25 mouse cellular contexts compared by ENCODE assay signal in genomic region chr5:73205050-73205449, GRCm38 (mm10). TPM values are rescaled to one million over a fixed set of nuclear protein-coding genes. Genes with fewer than 3 reads are reported as not detected.
DNase-seq lines count a peak whose midpoint lies in the region; ATAC-seq and TF ChIP-seq lines count a peak whose summit lies in the region.
"Had no signal": no experiment of that assay in that cellular context is flagged by ENCODE, and none has a peak within 500 bp of the region (broad histone marks: within the 10 kb centered on the region; RNA-seq: fewer than 3 reads in every experiment).

No protein-coding gene starts in this region.

- intact Hi-C loops in heart, adult 2 months (cut with DNase I), result no loop called here

- H3K4me3 ChIP-seq in forebrain, embryonic 13.5 days, result no peak overlapping the region
- no peak overlapping the region for H3K4me3 ChIP-seq in forebrain, embryonic 12.5 days (replicated peaks)
- H3K4me3 ChIP-seq in heart, embryonic 13.5 days, result no peak overlapping the region
- H3K4me3 ChIP-seq in heart, adult 2 months, result no peak overlapping the region
- no peak overlapping the region for H3K4me3 ChIP-seq in heart, postnatal 0 days (ENCODE audit: low read depth, low read length)
- H3K4me3 ChIP-seq in heart, embryonic 11.5 days (ENCODE audit: low read depth, low read length), result no peak overlapping the region
- no peak overlapping the region for H3K4me3 ChIP-seq in forebrain, embryonic 16.5 days (replicated peaks; ENCODE audit: low read length)
- H3K4me3 ChIP-seq: embryonic facial prominence, embryonic 13.5 days; gastrocnemius, adult 2 months; hindbrain, embryonic 10.5 days had no signal

- no peak for TF ChIP-seq POLR2A in heart, adult 2 months (IDR thresholded peaks at IDR 0.05; ENCODE audit: insufficient read depth, low read depth, low read length)

- no peak overlapping the region for H3K4me2 ChIP-seq in forebrain, embryonic 13.5 days
- no peak overlapping the region for H3K4me2 ChIP-seq in forebrain, embryonic 12.5 days
- no peak overlapping the region for H3K4me2 ChIP-seq in heart, embryonic 13.5 days
- no peak overlapping the region for H3K4me2 ChIP-seq in heart, postnatal 0 days (ENCODE audit: low read depth, low read length)
- no peak overlapping the region for H3K4me2 ChIP-seq in heart, embryonic 11.5 days
- no peak overlapping the region for H3K4me2 ChIP-seq in forebrain, embryonic 16.5 days (ENCODE audit: low read length)
- H3K4me2 ChIP-seq: embryonic facial prominence, embryonic 13.5 days; hindbrain, embryonic 14.5 days had no signal

- H3K27me3 ChIP-seq in forebrain, embryonic 13.5 days, result no peaks in the 10 kb centered on the region
- no peaks in the 10 kb centered on the region for H3K27me3 ChIP-seq in forebrain, embryonic 12.5 days
- no peaks in the 10 kb centered on the region for H3K27me3 ChIP-seq in heart, embryonic 13.5 days (replicated peaks)
- H3K27me3 ChIP-seq in heart, adult 2 months (ENCODE audit: control insufficient read depth, insufficient read depth, low read length), result no peaks in the 10 kb centered on the region
- no peaks in the 10 kb centered on the region for H3K27me3 ChIP-seq in heart, postnatal 0 days (ENCODE audit: control insufficient read depth, insufficient read depth, low read length)
- H3K27me3 ChIP-seq in heart, embryonic 11.5 days (ENCODE audit: control insufficient read depth, insufficient read depth, low read length), result no peaks in the 10 kb centered on the region
- no peaks in the 10 kb centered on the region for H3K27me3 ChIP-seq in forebrain, embryonic 16.5 days (replicated peaks; ENCODE audit: control insufficient read depth, insufficient read depth, low read length)
- H3K27me3 ChIP-seq: embryonic facial prominence, embryonic 13.5 days had no signal

- 0 out of 2 replicates have a peak, but pooled peaks cover 2% of the 10 kb centered on the region for H3K36me3 ChIP-seq in forebrain, embryonic 13.5 days (ENCODE audit: poor library complexity, severe bottlenecking)
- peaks cover 4% of the 10 kb centered on the region; the same call in 1 of the 2 replicates for H3K36me3 ChIP-seq in forebrain, embryonic 12.5 days (replicated peaks)
- peaks cover 12% of the 10 kb centered on the region for H3K36me3 ChIP-seq in heart, embryonic 13.5 days
- peaks cover 9% of the 10 kb centered on the region for H3K36me3 ChIP-seq in heart, adult 2 months (ENCODE audit: control insufficient read depth, insufficient read depth, low read length)
- peaks cover under 1% of the 10 kb centered on the region for H3K36me3 ChIP-seq in heart, postnatal 0 days (replicated peaks; ENCODE audit: control insufficient read depth, insufficient read depth, low read length)
- H3K36me3 ChIP-seq in heart, embryonic 11.5 days (ENCODE audit: control insufficient read depth, insufficient read depth, low read length), result no peaks in the 10 kb centered on the region; the same call in 1 of the 2 replicates
- no peaks in the 10 kb centered on the region for H3K36me3 ChIP-seq in forebrain, embryonic 16.5 days (ENCODE audit: control insufficient read depth, insufficient read depth)

- no peaks in the 10 kb centered on the region for H3K9me3 ChIP-seq in forebrain, embryonic 13.5 days (replicated peaks)
- no peaks in the 10 kb centered on the region for H3K9me3 ChIP-seq in forebrain, embryonic 12.5 days
- H3K9me3 ChIP-seq in heart, embryonic 13.5 days, result no peaks in the 10 kb centered on the region
- no peaks in the 10 kb centered on the region for H3K9me3 ChIP-seq in heart, postnatal 0 days (replicated peaks; ENCODE audit: control insufficient read depth, low read length)
- no peaks in the 10 kb centered on the region for H3K9me3 ChIP-seq in heart, embryonic 11.5 days (replicated peaks; ENCODE audit: control insufficient read depth, low read length)
- no peaks in the 10 kb centered on the region for H3K9me3 ChIP-seq in forebrain, embryonic 16.5 days (ENCODE audit: control insufficient read depth, low read length)
- H3K9me3 ChIP-seq: embryonic facial prominence, embryonic 13.5 days; G1E; hindbrain, embryonic 10.5 days had no signal

- no peak for TF ChIP-seq EP300 in heart, adult 2 months (IDR thresholded peaks at IDR 0.05; ENCODE audit: insufficient read depth, low read depth, low read length)
- TF ChIP-seq EP300 in heart, postnatal 0 days (IDR thresholded peaks at IDR 0.05; ENCODE audit: low read depth), result no peak

- ATAC-seq in forebrain, embryonic 13.5 days, result peak; percentile 54; the same call in 1 of the 2 replicates
- no peak for ATAC-seq in forebrain, embryonic 12.5 days (ENCODE audit: low FRiP score)
- no peak for ATAC-seq in heart, embryonic 13.5 days (ENCODE audit: extremely low read depth, insufficient number of reproducible peaks, low FRiP score, low TSS enrichment)
- no peak for ATAC-seq in heart, postnatal 0 days (ENCODE audit: insufficient read depth, low read depth)
- no peak for ATAC-seq in heart, embryonic 11.5 days (replicated peaks; ENCODE audit: insufficient number of reproducible peaks, low FRiP score, low TSS enrichment)
- peak; percentile 73 for ATAC-seq in forebrain, embryonic 16.5 days
- ATAC-seq: CD4-positive, CD25-positive, alpha-beta regulatory T cell, adult 4 months; inflammation-experienced regulatory T-cells, adult 6 months; intestine, postnatal 0 days had no signal

- peaks cover 8% of the 10 kb centered on the region; the same call in 1 of the 2 replicates for H3K79me2 ChIP-seq in heart, adult 2 months (replicated peaks; ENCODE audit: control insufficient read depth, insufficient read depth, low read length)

- peaks cover 15% of the 10 kb centered on the region for H3K4me1 ChIP-seq in forebrain, embryonic 13.5 days
- peaks cover 14% of the 10 kb centered on the region for H3K4me1 ChIP-seq in forebrain, embryonic 12.5 days
- peaks cover 69% of the 10 kb centered on the region for H3K4me1 ChIP-seq in heart, embryonic 13.5 days
- peaks cover 5% of the 10 kb centered on the region; the same call in 1 of the 2 replicates for H3K4me1 ChIP-seq in heart, adult 2 months (ENCODE audit: control insufficient read depth, insufficient read depth, low read length)
- peaks cover 35% of the 10 kb centered on the region for H3K4me1 ChIP-seq in heart, postnatal 0 days (ENCODE audit: control insufficient read depth, insufficient read depth)
- peaks cover 42% of the 10 kb centered on the region for H3K4me1 ChIP-seq in heart, embryonic 11.5 days (ENCODE audit: control insufficient read depth, insufficient read depth, low read length)
- H3K4me1 ChIP-seq in forebrain, embryonic 16.5 days (replicated peaks; ENCODE audit: control insufficient read depth, insufficient read depth, low read length), result peaks cover 24% of the 10 kb centered on the region; the same call in 1 of the 2 replicates

- WGBS in forebrain, embryonic 13.5 days, result 78% methylated on average over 3 of the region's 3 CpGs
- WGBS in forebrain, embryonic 12.5 days, result 83% methylated on average over 3 of the region's 3 CpGs
- 64% methylated on average over 3 of the region's 3 CpGs for WGBS in heart, embryonic 13.5 days
- 79% methylated on average over 3 of the region's 3 CpGs for WGBS in heart, adult 2 months
- 40% methylated on average over 3 of the region's 3 CpGs for WGBS in heart, postnatal 0 days
- 81% methylated on average over 3 of the region's 3 CpGs for WGBS in heart, embryonic 11.5 days (ENCODE audit: insufficient replicate concordance)
- WGBS in forebrain, embryonic 16.5 days, result 45% methylated on average over 3 of the region's 3 CpGs

- no peak overlapping the region for H3K27ac ChIP-seq in forebrain, embryonic 13.5 days
- no peak overlapping the region for H3K27ac ChIP-seq in forebrain, embryonic 12.5 days
- H3K27ac ChIP-seq in heart, embryonic 13.5 days (replicated peaks), result peak overlapping the region; percentile 91
- H3K27ac ChIP-seq in heart, adult 2 months, result no peak overlapping the region
- H3K27ac ChIP-seq in heart, postnatal 0 days (ENCODE audit: low read depth), result peak overlapping the region; percentile 90
- H3K27ac ChIP-seq in heart, embryonic 11.5 days (ENCODE audit: low read depth, low read length), result no peak overlapping the region
- H3K27ac ChIP-seq in forebrain, embryonic 16.5 days (ENCODE audit: low read length), result no peak overlapping the region
- H3K27ac ChIP-seq: embryonic facial prominence, embryonic 13.5 days; hindbrain, embryonic 10.5 days; hindbrain, embryonic 14.5 days had no signal

- TF ChIP-seq CTCF in heart, adult 2 months (IDR thresholded peaks at IDR 0.05), result no peak
- TF ChIP-seq CTCF in heart, postnatal 0 days (IDR thresholded peaks at IDR 0.05; ENCODE audit: low read depth), result no peak

- H3K9ac ChIP-seq in forebrain, embryonic 13.5 days, result no peak overlapping the region
- no peak overlapping the region for H3K9ac ChIP-seq in forebrain, embryonic 12.5 days
- no peak overlapping the region for H3K9ac ChIP-seq in heart, embryonic 13.5 days
- H3K9ac ChIP-seq in heart, adult 2 months (ENCODE audit: low read depth, low read length), result no peak overlapping the region
- H3K9ac ChIP-seq in heart, postnatal 0 days (replicated peaks; ENCODE audit: low read depth, low read length), result no peak overlapping the region
- H3K9ac ChIP-seq in heart, embryonic 11.5 days (ENCODE audit: low read depth, low read length), result no peak overlapping the region
- no peak overlapping the region for H3K9ac ChIP-seq in forebrain, embryonic 16.5 days (replicated peaks; ENCODE audit: low read depth, low read length)
- H3K9ac ChIP-seq: embryonic facial prominence, embryonic 13.5 days; hindbrain, embryonic 14.5 days had no signal

- no peak for DNase-seq in heart, adult 2 months
- no peak for DNase-seq in heart, postnatal 0 days (ENCODE audit: low spot score)
- no peak for DNase-seq in frontal cortex, postnatal 36 days (ENCODE audit: low spot score in 2 of 2)
- DNase-seq: adrenal gland, adult 8-10 months; adrenal gland, postnatal 36 days; B cell, adult 2 months; cerebellum, adult 18-20 months; cerebellum, adult 9-11 months; cerebellum, postnatal 36 days; gastrocnemius, adult 2 months; gastrocnemius, postnatal 25 days; heart, postnatal 14 days; kidney, adult 8-10 months had no signal

RNA-seq across cellular contexts. Expression of gene Fryl, which starts 51.4 kb away (rescaled TPM):
- 46.1 and 46.7 TPM in 2 replicates for polyA plus RNA-seq in forebrain, embryonic 13.5 days (2015; fragmentation: Nextera tagmentation; extraction: Ambion mirVana)
- polyA plus RNA-seq in forebrain, embryonic 12.5 days (2016; fragmentation: Nextera tagmentation; extraction: Ambion mirVana), result 49.7 and 53.4 TPM in 2 replicates
- 27.3 and 28.8 TPM in 2 replicates for polyA plus RNA-seq in heart, embryonic 13.5 days (2015; fragmentation: Nextera tagmentation; extraction: Ambion mirVana)
- total RNA-seq in heart, adult 2 months (2021), result 10 to 100 TPM; 32.9 to 40.7 TPM
- 25.9 and 27.4 TPM in 2 replicates for polyA plus RNA-seq in heart, adult 2 months (2012; rRNA removed)
- 43.0 and 46.1 TPM in 2 replicates for total RNA-seq in heart, postnatal 0 days (2014; rRNA removed; ENCODE audit: low replicate concordance)
- 16.9 and 19.3 TPM in 2 replicates for polyA plus RNA-seq in heart, postnatal 0 days (2015; fragmentation: Nextera tagmentation; extraction: Ambion mirVana)
- polyA plus RNA-seq in heart, embryonic 11.5 days (2014; fragmentation: Nextera tagmentation; extraction: Ambion mirVana), result 38.1 and 40.8 TPM in 2 replicates
- polyA plus RNA-seq in forebrain, embryonic 16.5 days (2015; fragmentation: Nextera tagmentation; extraction: Ambion mirVana), result 48.4 and 50.7 TPM in 2 replicates

Comparison
In these comparisons a context has a peak if more than half of its experiments do, and no peak if none do; other contexts are left out.
1. ATAC-seq: peak in forebrain, embryonic 13.5 days (single experiment) and forebrain, embryonic 16.5 days (single experiment); none in forebrain, embryonic 12.5 days (single experiment), heart, embryonic 13.5 days (single experiment), heart, postnatal 0 days (single experiment) and heart, embryonic 11.5 days (single experiment).
2. H3K27ac ChIP-seq: peak in heart, embryonic 13.5 days (single experiment) and heart, postnatal 0 days (single experiment); none in forebrain, embryonic 13.5 days (single experiment), forebrain, embryonic 12.5 days (single experiment), heart, adult 2 months (single experiment), heart, embryonic 11.5 days (single experiment) and forebrain, embryonic 16.5 days (single experiment).